Mouse (Mus musculus): Measurements from ENCODE around the gene Pdzrn3. TPM values are rescaled to one million over a fixed set of nuclear protein-coding genes. Genes with fewer than 3 reads are reported as not detected.

The Pdzrn3 gene
- total and polyA plus RNA-seq, 3 experiments = 0.33 TPM; not detected in 2

GRCm38 (mm10) chr6:101320386-101320785 is 57.3 kb downstream of the Pdzrn3 start:
- no peak for DNase-seq (ENCODE audit: low spot score)
- no peaks in the 10 kb centered on the region for H3K36me3 ChIP-seq (replicated peaks)
- no peak overlapping the region for H3K4me3 ChIP-seq (ENCODE audit: low read depth, low read length)
- peaks cover 37% of the 10 kb centered on the region for H3K9me3 ChIP-seq (replicated peaks)
- no peaks in the 10 kb centered on the region for H3K4me1 ChIP-seq (ENCODE audit: insufficient read depth, low read depth, low read length)
- no peaks in the 10 kb centered on the region for H3K27me3 ChIP-seq (ENCODE audit: insufficient read depth, low read length)
- ATAC-seq (ENCODE audit: extremely low read depth, insufficient number of reproducible peaks, low FRiP score, poor library complexity, severe bottlenecking) = no peak
- TF ChIP-seq GATA1 (IDR thresholded peaks at IDR 0.05; ENCODE audit: borderline replicate concordance, low read length) = no peak
- TF ChIP-seq CTCF (IDR thresholded peaks at IDR 0.05; ENCODE audit: low read depth, low read length) = no peak
- TF ChIP-seq TAL1 (conservative IDR thresholded peaks at IDR 0.05; ENCODE audit: low read depth, low read length) = no peak
- TF ChIP-seq POLR2AphosphoS5 (IDR thresholded peaks at IDR 0.05; ENCODE audit: insufficient replicate concordance, low read depth, low read length) = no peak
- TF ChIP-seq GATA2 (IDR thresholded peaks at IDR 0.05; ENCODE audit: borderline replicate concordance, low read depth, low read length) = no peak

GRCm38 (mm10) chr6:101319374-101319967 is 58.2 kb downstream of the Pdzrn3 start:
- H3K4me3 ChIP-seq (ENCODE audit: low read depth, low read length) = no peak overlapping the region
- H3K27me3 ChIP-seq (ENCODE audit: insufficient read depth, low read length) = no peaks in the 10 kb centered on the region
- no peaks in the 10 kb centered on the region for H3K36me3 ChIP-seq (replicated peaks)
- H3K9me3 ChIP-seq (replicated peaks) = peaks cover 41% of the 10 kb centered on the region
- no peak for TF ChIP-seq POLR2AphosphoS5 (IDR thresholded peaks at IDR 0.05; ENCODE audit: insufficient replicate concordance, low read depth, low read length)
- no peaks in the 10 kb centered on the region for H3K4me1 ChIP-seq (ENCODE audit: insufficient read depth, low read depth, low read length)
- ATAC-seq (ENCODE audit: extremely low read depth, insufficient number of reproducible peaks, low FRiP score, poor library complexity, severe bottlenecking) = no peak
- no peak for DNase-seq (ENCODE audit: low spot score)

- peaks cover 48% of the 10 kb centered on the region for H3K9me3 ChIP-seq (replicated peaks)
- no peak for ATAC-seq (ENCODE audit: extremely low read depth, insufficient number of reproducible peaks, low FRiP score, poor library complexity, severe bottlenecking)
Observed at GRCm38 (mm10) chr6:101318530-101318929, 59.2 kb downstream of the Pdzrn3 start.

GRCm38 (mm10) chr6:101311446-101311845 is 66.3 kb downstream of the Pdzrn3 start:
- Histone ChIP-seq H3K4me3 (ENCODE audit: low read depth, low read length) (no peak overlapping the region), H3K4me1 (ENCODE audit: insufficient read depth, low read depth, low read length) (no peaks in the 10 kb centered on the region), H3K27me3 (ENCODE audit: insufficient read depth, low read length) (no peaks in the 10 kb centered on the region), H3K9me3 (replicated peaks) (peaks cover 51% of the 10 kb centered on the region), H3K36me3 (replicated peaks) (no peaks in the 10 kb centered on the region)
- TF ChIP-seq GATA2 (IDR thresholded peaks at IDR 0.05; ENCODE audit: borderline replicate concordance, low read depth, low read length) (no peak), GATA1 (IDR thresholded peaks at IDR 0.05; ENCODE audit: borderline replicate concordance, low read length) (no peak), CTCF (IDR thresholded peaks at IDR 0.05; ENCODE audit: low read depth, low read length) (no peak), TAL1 (conservative IDR thresholded peaks at IDR 0.05; ENCODE audit: low read depth, low read length) (no peak), POLR2AphosphoS5 (IDR thresholded peaks at IDR 0.05; ENCODE audit: insufficient replicate concordance, low read depth, low read length) (no peak)
- ATAC-seq (ENCODE audit: extremely low read depth, insufficient number of reproducible peaks, low FRiP score, poor library complexity, severe bottlenecking) (no peak), DNase-seq (ENCODE audit: low spot score) (no peak)

More at GRCm38 (mm10) chr6:101318530-101318929, 59.2 kb downstream of the Pdzrn3 start:
- DNase-seq (ENCODE audit: low spot score) = no peak
- H3K4me1 ChIP-seq (ENCODE audit: insufficient read depth, low read depth, low read length) = no peaks in the 10 kb centered on the region
- H3K27me3 ChIP-seq (ENCODE audit: insufficient read depth, low read length) = no peaks in the 10 kb centered on the region
- no peaks in the 10 kb centered on the region for H3K36me3 ChIP-seq (replicated peaks)
- H3K4me3 ChIP-seq (ENCODE audit: low read depth, low read length) = no peak overlapping the region
- TF ChIP-seq TAL1 (conservative IDR thresholded peaks at IDR 0.05; ENCODE audit: low read depth, low read length) = no peak
- TF ChIP-seq POLR2AphosphoS5 (IDR thresholded peaks at IDR 0.05; ENCODE audit: insufficient replicate concordance, low read depth, low read length) = no peak
- no peak for TF ChIP-seq CTCF (IDR thresholded peaks at IDR 0.05; ENCODE audit: low read depth, low read length)
- TF ChIP-seq GATA1 (IDR thresholded peaks at IDR 0.05; ENCODE audit: borderline replicate concordance, low read length) = no peak
- no peak for TF ChIP-seq GATA2 (IDR thresholded peaks at IDR 0.05; ENCODE audit: borderline replicate concordance, low read depth, low read length)

- Histone ChIP-seq H3K27me3 (ENCODE audit: insufficient read depth, low read length) (no peaks in the 10 kb centered on the region), H3K4me3 (ENCODE audit: low read depth, low read length) (no peak overlapping the region), H3K4me1 (ENCODE audit: insufficient read depth, low read depth, low read length) (no peaks in the 10 kb centered on the region), H3K36me3 (replicated peaks) (no peaks in the 10 kb centered on the region), H3K9me3 (replicated peaks) (peaks cover 56% of the 10 kb centered on the region)
- no peak for DNase-seq (ENCODE audit: low spot score)
- ATAC-seq (ENCODE audit: extremely low read depth, insufficient number of reproducible peaks, low FRiP score, poor library complexity, severe bottlenecking) = no peak
- TF ChIP-seq CTCF (IDR thresholded peaks at IDR 0.05; ENCODE audit: low read depth, low read length) (no peak), TAL1 (conservative IDR thresholded peaks at IDR 0.05; ENCODE audit: low read depth, low read length) (no peak), GATA2 (IDR thresholded peaks at IDR 0.05; ENCODE audit: borderline replicate concordance, low read depth, low read length) (no peak), POLR2AphosphoS5 (IDR thresholded peaks at IDR 0.05; ENCODE audit: insufficient replicate concordance, low read depth, low read length) (no peak), GATA1 (IDR thresholded peaks at IDR 0.05; ENCODE audit: borderline replicate concordance, low read length) (no peak)
Observed at GRCm38 (mm10) chr6:101310491-101310890, 67.2 kb downstream of the Pdzrn3 start.

- no peaks in the 10 kb centered on the region; the same call in 1 of the 2 replicates for H3K27me3 ChIP-seq (ENCODE audit: insufficient read depth, low read length)
- no peak overlapping the region for H3K4me3 ChIP-seq (ENCODE audit: low read depth, low read length)
- TF ChIP-seq GATA2 (IDR thresholded peaks at IDR 0.05; ENCODE audit: borderline replicate concordance, low read depth, low read length) = no peak
- TF ChIP-seq POLR2AphosphoS5 (IDR thresholded peaks at IDR 0.05; ENCODE audit: insufficient replicate concordance, low read depth, low read length) = no peak
- no peak for TF ChIP-seq CTCF (IDR thresholded peaks at IDR 0.05; ENCODE audit: low read depth, low read length)
- TF ChIP-seq GATA1 (IDR thresholded peaks at IDR 0.05; ENCODE audit: borderline replicate concordance, low read length) = no peak
- TF ChIP-seq TAL1 (conservative IDR thresholded peaks at IDR 0.05; ENCODE audit: low read depth, low read length) = no peak
- H3K36me3 ChIP-seq (replicated peaks) = no peaks in the 10 kb centered on the region
- ATAC-seq (ENCODE audit: extremely low read depth, insufficient number of reproducible peaks, low FRiP score, poor library complexity, severe bottlenecking) (no peak), DNase-seq (ENCODE audit: low spot score) (no peak)
- H3K4me1 ChIP-seq (ENCODE audit: insufficient read depth, low read depth, low read length) = no peaks in the 10 kb centered on the region
- peaks cover 58% of the 10 kb centered on the region for H3K9me3 ChIP-seq (replicated peaks)
Observed at GRCm38 (mm10) chr6:101307964-101308531, 69.6 kb downstream of the Pdzrn3 start.
